Mouse (Mus musculus) CH12.LX (cell line): Measurements from ENCODE around the gene Esm1. TPM values are rescaled to one million over a fixed set of nuclear protein-coding genes. Genes with fewer than 3 reads are reported as not detected.

Source experiments
- DNase-seq: peaks from one replicate; pipeline ENCODE4 v3.0.0-alpha.2; 2013; ENCODE audit errors: extremely low read depth
- H3K27ac ChIP-seq: 2 replicates; pipeline ENCODE4 v1.5.1; 2012; ENCODE audit warnings: low read depth, mild to moderate bottlenecking, control low read depth, moderate library complexity; ENCODE audit not compliant: insufficient read depth
- H3K27me3 ChIP-seq: replicated peaks from 2 replicates; pipeline ENCODE3; 2012; ENCODE audit warnings: inconsistent platforms
- H3K36me3 ChIP-seq, 2 experiments: replicated peaks in 1 of 2; 2 replicates each; pipeline versions ENCODE3 to v1.6.1; 2012; ENCODE audit warnings: inconsistent platforms in 1 of 2, low read length in 1 of 2, mild to moderate bottlenecking in 1 of 2, mixed read lengths in 1 of 2, moderate library complexity in 1 of 2; ENCODE audit not compliant: control insufficient read depth in 1 of 2, insufficient read depth in 1 of 2
- H3K4me1 ChIP-seq, 2 experiments: 2 replicates each; pipeline ENCODE4 v1.6.1; 2012; ENCODE audit warnings: inconsistent platforms in 1 of 2, moderate library complexity in 1 of 2; ENCODE audit not compliant: insufficient read depth in 2 of 2, control insufficient read depth in 1 of 2
- H3K4me2 ChIP-seq: 2 replicates; pipeline ENCODE4 v1.6.1; 2012; ENCODE audit warnings: low read depth, mild to moderate bottlenecking, control low read depth; ENCODE audit not compliant: poor library complexity, insufficient read depth, severe bottlenecking
- H3K4me3 ChIP-seq, 3 experiments: fragments of 150-350 bp in 1 of 3; sonication (generic) in 1 of 3; replicated peaks in 1 of 3; 2 replicates each; pipeline versions ENCODE3 to v1.5.1; 2011 to 2012; ENCODE audit warnings: low read depth in 2 of 3, low read length in 2 of 3, mild to moderate bottlenecking in 2 of 3, moderate library complexity in 2 of 3, control low read depth in 1 of 3, improper control_type of control experiment in 1 of 3, inconsistent platforms in 1 of 3, mixed read lengths in 1 of 3; ENCODE audit not compliant: poor library complexity in 1 of 3
- H3K79me2 ChIP-seq: replicated peaks from 2 replicates; pipeline ENCODE4 v1.6.1; 2012; ENCODE audit warnings: mild to moderate bottlenecking, moderate library complexity; ENCODE audit not compliant: control insufficient read depth, poor library complexity, insufficient read depth, severe bottlenecking; ENCODE audit errors: extremely low read depth
- H3K9ac ChIP-seq: 2 replicates; pipeline ENCODE4 v1.6.1; 2012; ENCODE audit warnings: low read depth, mild to moderate bottlenecking, control low read depth, moderate library complexity; ENCODE audit not compliant: insufficient read depth
- H3K9me3 ChIP-seq: replicated peaks from 2 replicates; pipeline ENCODE3; 2012; ENCODE audit warnings: low read length, inconsistent platforms, mixed read lengths
- BHLHE40 ChIP-seq: IDR thresholded peaks from 2 replicates; pipeline ENCODE4 v1.6.1; 2011; ENCODE audit warnings: mild to moderate bottlenecking, low read depth, low read length, improper control_type of control experiment
- CHD2 ChIP-seq: IDR thresholded peaks from 2 replicates; pipeline ENCODE4 v1.6.1; 2011; ENCODE audit warnings: low read length, improper control_type of control experiment
- CTCF ChIP-seq, 2 experiments: IDR thresholded peaks in 1 of 2; conservative IDR thresholded peaks in 1 of 2; 2 replicates each; pipeline ENCODE4 v1.5.1; 2011 to 2012; ENCODE audit warnings: low read depth in 2 of 2, low read length in 2 of 2, improper control_type of control experiment in 1 of 2, inconsistent platforms in 1 of 2, mild to moderate bottlenecking in 1 of 2, moderate library complexity in 1 of 2
- ELF1 ChIP-seq: IDR thresholded peaks from 2 replicates; pipeline ENCODE4 v1.6.1; 2014; ENCODE audit warnings: low read depth, mild to moderate bottlenecking, inconsistent platforms, low read length, improper control_type of control experiment
- EP300 ChIP-seq: IDR thresholded peaks from 2 replicates; pipeline ENCODE4 v1.6.1; 2011; ENCODE audit warnings: low read length, improper control_type of control experiment
- ETS1 ChIP-seq: conservative IDR thresholded peaks from 2 replicates; pipeline ENCODE4 v1.6.1; 2012; ENCODE audit warnings: low read depth, mild to moderate bottlenecking, inconsistent platforms, low read length, improper control_type of control experiment, moderate library complexity
- GABPA ChIP-seq: IDR thresholded peaks from 2 replicates; pipeline ENCODE4 v1.6.1; 2012; ENCODE audit warnings: low read depth, low read length, improper control_type of control experiment, inconsistent platforms; ENCODE audit not compliant: insufficient replicate concordance
- HCFC1 ChIP-seq: IDR thresholded peaks from 2 replicates; pipeline ENCODE4 v1.6.1; 2012; ENCODE audit warnings: low read depth, mild to moderate bottlenecking, inconsistent platforms, low read length, improper control_type of control experiment
- IRF4 ChIP-seq: IDR thresholded peaks from 2 replicates; pipeline ENCODE4 v1.6.1; 2014; ENCODE audit warnings: low read depth, mild to moderate bottlenecking, inconsistent platforms, low read length, improper control_type of control experiment
- JUN ChIP-seq: IDR thresholded peaks from 2 replicates; pipeline ENCODE4 v1.6.1; 2011; ENCODE audit warnings: low read depth, mild to moderate bottlenecking, low read length, improper control_type of control experiment, moderate library complexity; ENCODE audit not compliant: insufficient read depth
- KAT2A ChIP-seq: IDR thresholded peaks from 2 replicates; pipeline ENCODE4 v1.6.1; 2012; ENCODE audit warnings: low read length, improper control_type of control experiment, inconsistent platforms; ENCODE audit not compliant: insufficient replicate concordance
- MAX ChIP-seq: IDR thresholded peaks from 2 replicates; pipeline ENCODE4 v1.6.1; 2011; ENCODE audit warnings: low read length, improper control_type of control experiment
- MAZ ChIP-seq: IDR thresholded peaks from 2 replicates; pipeline ENCODE4 v1.6.1; 2012; ENCODE audit warnings: low read depth, mild to moderate bottlenecking, inconsistent platforms, low read length, improper control_type of control experiment, moderate library complexity
- MXI1 ChIP-seq: IDR thresholded peaks from 2 replicates; pipeline ENCODE4 v1.6.1; 2011; ENCODE audit warnings: mild to moderate bottlenecking, low read depth, low read length, improper control_type of control experiment
- MYC ChIP-seq: IDR thresholded peaks from 2 replicates; pipeline ENCODE4 v1.6.1; 2011; ENCODE audit warnings: low read depth, mild to moderate bottlenecking, improper control_type of control experiment, low read length
- PAX5 ChIP-seq: IDR thresholded peaks from 2 replicates; pipeline ENCODE4 v1.6.1; 2012; ENCODE audit warnings: low read length, inconsistent platforms, mixed read lengths
- RAD21 ChIP-seq: IDR thresholded peaks from 2 replicates; pipeline ENCODE4 v1.6.1; 2011; ENCODE audit warnings: low read depth, mild to moderate bottlenecking, low read length, improper control_type of control experiment, moderate library complexity
- SMC3 ChIP-seq: IDR thresholded peaks from 2 replicates; pipeline ENCODE4 v1.6.1; 2011; ENCODE audit warnings: low read depth, low read length, improper control_type of control experiment
- TBP ChIP-seq: conservative IDR thresholded peaks from 2 replicates; pipeline ENCODE4 v1.6.1; 2011; ENCODE audit warnings: low read depth, low read length, improper control_type of control experiment
- TCF12 ChIP-seq: IDR thresholded peaks from 2 replicates; pipeline ENCODE4 v1.6.1; 2014; ENCODE audit warnings: low read depth, mild to moderate bottlenecking, inconsistent platforms, low read length, improper control_type of control experiment
- UBTF ChIP-seq: IDR thresholded peaks from 2 replicates; pipeline ENCODE4 v1.6.1; 2012; ENCODE audit warnings: low read depth, mild to moderate bottlenecking, inconsistent platforms, low read length, improper control_type of control experiment, moderate library complexity
- USF1 ChIP-seq: IDR thresholded peaks from 2 replicates; pipeline ENCODE4 v1.6.1; 2014; ENCODE audit warnings: low read depth, mild to moderate bottlenecking, inconsistent platforms, low read length, improper control_type of control experiment
- dilution Hi-C: fragments of 300-500 bp; cut with MboI; formaldehyde crosslinking; loops from 2 replicates; pipeline ENCODE4 v1.14.3; 2020; ENCODE audit warnings: low sequenced_read_pairs; ENCODE audit not compliant: extremely low pct_unique_long_range_greater_than_20kb, extremely low pct_ligation_motif_present
- in situ Hi-C: fragments of 300-500 bp; cut with MboI; formaldehyde crosslinking; loops from 3 replicates; pipeline ENCODE4 v1.14.3; 2019; ENCODE audit warnings: low sequenced_read_pairs, low pct_ligation_motif_present, low pct_unique_long_range_greater_than_20kb, mixed read lengths
- polyA plus RNA-seq: library from polyadenylated mRNA; unstranded; fragments of >175 nt; gene quantifications from 2 replicates; pipeline ENCODE4 v1.2.1, GENCODE M21; 2012; ENCODE audit warnings: low read depth; ENCODE audit not compliant: insufficient read length
- total RNA-seq, 2 experiments: library from RNA; depleted of rRNA; stranded (reverse); fragments of 300-350 nt in 1 of 2; fragments of >200 nt in 1 of 2; gene quantifications; 2 replicates each; pipeline ENCODE4 v1.2.3; 2012 to 2014

Gene Esm1
- total and polyA plus RNA-seq, 3 experiments = 0.13 TPM; not detected in 2

DNA sequence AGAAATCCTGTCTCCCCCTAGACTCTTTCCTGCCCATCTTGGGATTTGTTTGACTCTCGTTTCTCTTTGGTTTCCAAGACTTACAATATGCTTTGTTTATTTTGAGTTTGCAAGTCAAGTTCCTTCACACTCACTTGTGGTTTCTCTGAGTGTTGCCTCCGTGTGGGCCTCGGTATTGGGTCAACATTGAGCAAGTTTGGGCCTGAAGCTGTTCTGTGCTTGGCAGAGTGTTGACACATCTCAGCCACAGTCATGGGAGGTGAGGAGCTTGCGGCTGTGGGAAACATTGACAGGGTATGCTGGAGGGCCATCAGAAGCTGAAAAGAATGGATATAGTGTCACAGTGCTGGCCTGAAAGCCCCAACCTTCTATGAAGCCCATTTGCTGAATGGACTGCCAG is 17.6 kb downstream of the Esm1 start (continued):
- no peak for TF ChIP-seq JUN
- no peak for TF ChIP-seq IRF4
- no peak for TF ChIP-seq RAD21

DNA sequence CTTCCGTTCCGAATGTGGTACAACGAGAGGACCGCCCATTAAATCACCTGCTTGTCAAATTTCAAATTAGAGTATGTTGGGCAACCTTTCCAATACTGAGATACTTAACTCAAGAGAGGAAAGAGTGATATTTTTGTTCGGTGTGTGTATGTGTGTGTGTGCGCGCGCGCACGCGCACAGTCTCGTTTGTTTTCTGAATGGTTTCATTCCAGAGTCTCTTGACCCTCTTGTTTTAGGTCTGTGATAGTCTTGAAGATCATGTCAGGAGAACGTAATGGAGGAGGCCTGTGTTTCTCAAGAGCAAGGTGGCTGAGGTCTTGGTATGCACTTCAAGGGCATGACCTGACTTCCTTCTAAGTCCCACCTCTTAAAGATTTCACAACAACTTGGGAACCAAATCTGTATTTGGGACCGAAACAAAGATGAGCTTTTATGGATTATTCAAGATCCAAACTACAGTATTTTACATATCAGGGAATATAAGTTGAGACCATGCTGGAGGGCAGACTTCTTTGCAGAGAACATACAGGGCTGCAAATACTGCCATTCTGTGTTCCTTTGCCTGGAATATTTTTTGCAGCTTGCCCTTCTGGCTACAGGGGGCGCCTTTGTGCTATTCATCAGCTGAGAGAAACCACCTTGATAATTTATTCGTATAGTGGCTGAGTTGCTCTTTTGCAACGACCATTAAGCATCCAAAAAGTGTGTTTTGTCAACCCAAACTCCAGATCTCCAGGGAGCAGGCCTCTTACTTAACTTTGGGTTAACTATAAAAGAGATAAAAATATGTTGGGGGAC is 18.4 kb downstream of the Esm1 start:
- dilution Hi-C loops = no loop called here
- Histone ChIP-seq H3K4me1 (no peaks in the 10 kb centered on the region), H3K27ac (no peak overlapping the region), H3K79me2 (no peaks in the 10 kb centered on the region), H3K9me3 (no peaks in the 10 kb centered on the region), H3K9ac (no peak overlapping the region), H3K4me3 (no peak overlapping the region), H3K27me3 (no peaks in the 10 kb centered on the region)
- in situ Hi-C loops = no loop called here
- TF ChIP-seq CHD2 (no peak), MAX (no peak), SMC3 (peak; percentile 44), CTCF (conservative IDR thresholded peaks at IDR 0.05 in 1 of 2, IDR thresholded peaks at IDR 0.05 in 1 of 2; ENCODE audit: low read depth in 2 of 2, low read length in 2 of 2) (peak; percentile 39 to 66; a peak in 2 of 4 replicates), RAD21 (peak; percentile 50)
- TF ChIP-seq, all 38 proteins: peak for 3
- DNase-seq = peak; percentile 27
- H3K4me2 ChIP-seq = no peak overlapping the region
- H3K36me3 ChIP-seq = no peaks in the 10 kb centered on the region

DNA sequence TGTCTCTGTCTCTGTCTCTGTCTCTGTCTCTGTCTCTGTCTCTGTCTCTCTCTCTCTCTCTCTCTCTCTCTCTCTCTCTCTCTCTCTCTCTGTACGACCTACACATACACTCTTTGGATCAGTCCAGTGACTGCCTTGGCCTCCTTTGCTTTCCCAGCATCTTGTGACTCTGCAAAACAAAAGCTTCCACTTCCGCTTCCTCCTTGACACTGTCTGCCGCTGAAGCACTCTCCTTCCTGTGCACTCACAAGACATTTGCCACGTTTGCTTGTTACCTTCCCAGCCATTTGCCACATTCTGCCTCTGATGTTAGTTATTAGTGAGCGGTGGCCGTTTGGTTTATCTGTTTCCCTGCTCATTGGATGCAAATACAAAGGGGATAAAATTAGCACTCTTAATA is 32.7 kb downstream of the Esm1 start:
- no peak for DNase-seq
- Histone ChIP-seq H3K79me2 (no peaks in the 10 kb centered on the region), H3K27me3 (no peaks in the 10 kb centered on the region), H3K36me3 (no peaks in the 10 kb centered on the region), H3K4me2 (no peak overlapping the region), H3K4me1 (peaks cover 9 to 11% of the 10 kb centered on the region in 2 experiments; a peak in 3 of 4 replicates), H3K4me3 (no peak overlapping the region), H3K9me3 (no peaks in the 10 kb centered on the region), H3K27ac (no peak overlapping the region), H3K9ac (no peak overlapping the region)
- dilution Hi-C loops = no loop called here
- TF ChIP-seq EP300 (no peak), PAX5 (no peak), ETS1 (no peak), HCFC1 (no peak)
- in situ Hi-C loops = no loop called here

DNA sequence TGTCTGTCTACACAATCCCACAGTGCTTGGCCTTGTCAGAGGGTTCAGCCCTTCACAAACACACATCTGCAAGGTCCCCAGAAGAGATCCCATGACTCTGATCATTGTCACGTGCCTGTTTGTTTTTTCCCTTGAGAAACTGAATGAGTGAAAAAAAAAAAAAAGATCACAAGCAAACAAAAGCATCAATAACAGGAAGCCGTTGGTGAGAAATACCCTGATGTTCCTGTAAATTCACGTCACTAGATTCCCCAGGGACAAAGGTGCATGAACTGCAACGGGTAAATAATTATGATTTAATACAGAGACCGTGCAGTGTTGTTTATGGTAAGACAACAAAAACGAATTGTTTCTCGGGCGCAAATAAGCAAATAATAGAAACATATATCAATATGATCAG is 35.6 kb downstream of the Esm1 start:
- no peak for DNase-seq
- dilution Hi-C loops (no loop called here), in situ Hi-C loops (no loop called here)
- no peak for TF ChIP-seq EP300
- TF ChIP-seq MXI1 = no peak
- no peak for TF ChIP-seq MAZ
- no peak for TF ChIP-seq UBTF
- no peak for TF ChIP-seq KAT2A
- no peak for TF ChIP-seq USF1
- TF ChIP-seq CTCF (conservative IDR thresholded peaks at IDR 0.05 in 1 of 2, IDR thresholded peaks at IDR 0.05 in 1 of 2; ENCODE audit: low read depth in 2 of 2, low read length in 2 of 2) = no peak
- no peak for TF ChIP-seq JUN
- TF ChIP-seq IRF4 = no peak
- TF ChIP-seq GABPA = no peak
- TF ChIP-seq TBP = no peak
- no peak for TF ChIP-seq ETS1
- no peak for TF ChIP-seq BHLHE40
- TF ChIP-seq RAD21 = no peak
- TF ChIP-seq CHD2 = no peak
- TF ChIP-seq MYC = no peak
- no peak for TF ChIP-seq TCF12
- no peak for TF ChIP-seq ELF1

More for the DNA sequence above, 35.6 kb downstream of the Esm1 start:
- Histone ChIP-seq H3K36me3 (no peaks in the 10 kb centered on the region), H3K27ac (no peak overlapping the region), H3K9ac (no peak overlapping the region), H3K4me2 (no peak overlapping the region), H3K4me3 (no peak overlapping the region), H3K79me2 (no peaks in the 10 kb centered on the region), H3K4me1 (peaks cover 9 to 11% of the 10 kb centered on the region in 2 experiments; a peak in 3 of 4 replicates), H3K9me3 (no peaks in the 10 kb centered on the region), H3K27me3 (no peaks in the 10 kb centered on the region)
